Mouse (Mus musculus) lung, postnatal 10 days (tissue): Measurements from ENCODE around the gene Wnt11.

ENCODE experiments used
- DNase-seq: peaks from one replicate; pipeline ENCODE4 v3.0.0; 2021

The Wnt11 gene

DNA sequence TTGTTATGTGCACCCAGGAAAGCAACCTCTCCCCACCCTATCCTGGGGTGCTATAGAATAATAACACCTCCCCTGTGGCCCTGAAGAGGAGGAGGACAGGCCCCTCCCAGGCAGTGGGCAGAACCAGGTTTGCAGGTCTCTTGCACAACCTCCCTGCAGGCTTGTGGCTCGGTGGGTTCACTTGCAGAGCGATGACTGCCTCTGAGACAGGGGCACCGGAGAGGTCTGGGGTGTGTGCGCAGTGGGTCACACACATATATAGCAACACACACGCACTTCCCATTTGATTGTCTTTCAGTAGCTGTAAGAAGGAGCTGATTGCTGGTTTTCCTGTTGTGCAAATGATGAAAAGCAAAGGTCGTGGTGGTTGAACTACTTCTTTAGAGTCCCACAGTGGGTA is 3.6 kb upstream of the Wnt11 start:
- DNase-seq = no peak

- DNase-seq = peak; percentile 71
These were observed 868 bp downstream of the Wnt11 start for GRCm38 (mm10) chr7:98835519-98836441.

- peak; percentile 89 for DNase-seq
These were observed 1.7 kb downstream of the Wnt11 start for GRCm38 (mm10) chr7:98836646-98837045.

DNA sequence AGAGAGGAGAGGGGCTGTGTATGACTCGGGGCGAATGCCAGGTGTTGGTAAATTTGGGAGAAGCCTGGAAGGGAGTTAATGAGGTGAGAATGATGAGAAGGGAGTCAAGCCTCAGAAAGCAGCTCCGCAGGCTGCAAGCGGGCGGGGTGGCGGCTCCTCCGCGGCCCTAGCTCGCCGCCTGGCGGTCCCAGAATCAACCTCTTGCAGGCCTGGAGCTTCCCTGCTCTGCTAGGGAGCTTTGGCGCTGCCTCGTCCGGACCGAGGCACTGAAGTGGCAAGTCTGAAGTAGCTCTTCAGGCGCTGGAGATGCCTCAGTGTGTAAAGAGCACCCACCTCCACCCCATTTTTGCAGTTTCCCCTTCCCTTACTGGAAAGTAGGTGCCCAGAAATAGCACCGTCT is 3.0 kb downstream of the Wnt11 start:
- peak; percentile 94 for DNase-seq

DNA sequence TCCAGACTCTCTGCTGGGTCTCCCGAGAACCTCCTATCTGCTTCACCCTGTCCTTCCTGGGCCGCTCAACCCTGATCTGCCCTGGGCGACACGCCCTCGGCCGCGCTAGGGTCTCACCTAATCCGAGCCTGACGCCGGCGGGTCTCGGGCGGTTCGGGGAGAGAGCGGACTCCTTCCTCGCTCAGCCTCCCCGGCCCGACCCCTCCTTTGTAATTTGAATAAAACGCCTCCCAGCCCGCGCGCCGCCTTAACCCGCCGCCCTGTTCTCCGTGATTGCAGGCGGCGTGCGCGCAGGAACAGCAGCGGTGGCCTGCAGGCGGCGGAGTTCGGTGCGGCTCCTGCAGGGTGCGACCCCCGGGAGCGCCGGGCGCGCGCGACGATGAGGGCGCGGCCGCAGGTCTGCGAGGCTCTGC is 3.8 kb downstream of the Wnt11 start:
- DNase-seq = peak; percentile 80

DNA sequence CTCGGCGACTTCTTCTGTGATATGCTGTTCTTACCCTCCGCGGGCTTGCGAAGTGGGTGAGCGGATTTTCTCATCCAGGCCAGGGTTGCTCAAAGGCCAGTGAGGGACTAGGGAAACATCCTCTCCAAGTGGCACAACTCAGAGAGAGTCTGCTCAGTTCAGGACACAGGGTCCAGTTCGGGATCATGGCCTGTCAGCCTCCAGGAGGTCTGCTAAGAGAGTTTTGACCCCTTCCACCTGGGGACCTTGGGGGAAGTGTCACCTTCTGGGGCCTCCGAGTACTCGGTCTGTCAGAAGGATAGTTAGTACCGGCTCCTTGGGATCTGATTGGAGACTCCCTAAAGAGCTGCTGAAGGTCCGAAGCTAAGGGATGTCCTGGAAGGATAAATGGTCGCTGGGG is 4.4 kb downstream of the Wnt11 start:
- DNase-seq = no peak

DNA sequence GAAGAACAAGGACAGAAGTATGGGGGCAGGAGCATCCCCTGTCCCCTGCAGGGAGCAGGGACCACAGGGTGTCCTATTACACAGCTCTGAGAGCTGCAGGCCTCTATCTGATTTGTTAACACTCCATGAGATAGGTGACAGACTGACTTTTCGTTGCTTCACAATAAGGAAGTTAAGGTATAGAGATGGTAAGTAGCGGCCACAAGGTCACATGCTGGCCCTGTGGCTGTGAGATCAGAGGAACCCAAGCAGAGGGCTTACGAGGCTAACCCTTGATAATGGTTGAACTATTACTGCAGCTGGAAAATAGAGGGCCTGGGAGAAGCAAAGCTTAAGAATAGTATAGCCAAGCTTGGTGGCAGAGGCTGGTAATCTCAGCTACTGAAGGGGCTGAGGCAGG is 5.9 kb downstream of the Wnt11 start:
- DNase-seq = no peak

DNA sequence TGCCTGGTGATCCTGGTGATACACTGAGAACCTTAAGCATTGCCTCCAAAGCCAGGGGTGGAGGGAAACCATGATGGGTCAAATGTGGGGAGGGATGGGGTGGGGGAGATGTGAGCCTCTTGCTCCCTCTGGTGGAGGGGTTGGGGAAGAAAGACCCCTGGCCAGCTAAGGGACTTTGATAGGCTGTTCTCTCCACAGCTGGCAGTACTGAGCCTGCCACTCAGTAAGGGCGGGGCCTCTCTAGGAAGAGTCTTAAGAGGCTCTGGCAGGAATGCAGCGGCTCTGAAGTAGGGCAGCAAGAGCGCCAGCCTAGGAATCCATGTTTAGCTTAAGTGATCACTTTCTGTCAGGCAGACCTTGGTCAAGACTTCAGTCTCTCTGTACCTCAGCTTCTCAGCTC is 6.9 kb downstream of the Wnt11 start:
- DNase-seq = peak; percentile 65

GRCm38 (mm10) chr7:98842997-98843396 is 8.1 kb downstream of the Wnt11 start:
- DNase-seq = no peak

GRCm38 (mm10) chr7:98843649-98844048 is 8.7 kb downstream of the Wnt11 start:
- DNase-seq = no peak

GRCm38 (mm10) chr7:98848899-98849640 is 14.2 kb downstream of the Wnt11 start:
- DNase-seq = no peak

DNA sequence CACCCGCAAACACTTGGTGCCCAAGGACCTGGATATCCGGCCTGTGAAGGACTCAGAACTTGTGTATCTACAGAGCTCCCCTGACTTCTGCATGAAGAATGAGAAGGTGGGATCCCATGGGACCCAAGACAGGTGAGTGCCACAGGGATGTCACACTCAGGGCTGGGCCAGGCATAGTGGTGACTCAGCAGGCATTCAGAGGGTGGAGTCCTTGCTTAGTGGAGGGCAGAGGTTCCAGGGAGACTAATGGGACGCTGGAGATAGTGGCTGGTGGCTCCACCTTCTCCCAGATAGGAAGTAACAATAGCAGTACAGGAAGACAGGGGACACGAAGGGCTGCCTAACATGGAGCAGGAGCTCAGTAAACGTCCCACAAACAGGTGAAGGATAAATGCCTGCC is 15.5 kb downstream of the Wnt11 start:
- no peak for DNase-seq

GRCm38 (mm10) chr7:98851220-98851619 is 16.3 kb downstream of the Wnt11 start:
- peak; percentile 72 for DNase-seq

DNA sequence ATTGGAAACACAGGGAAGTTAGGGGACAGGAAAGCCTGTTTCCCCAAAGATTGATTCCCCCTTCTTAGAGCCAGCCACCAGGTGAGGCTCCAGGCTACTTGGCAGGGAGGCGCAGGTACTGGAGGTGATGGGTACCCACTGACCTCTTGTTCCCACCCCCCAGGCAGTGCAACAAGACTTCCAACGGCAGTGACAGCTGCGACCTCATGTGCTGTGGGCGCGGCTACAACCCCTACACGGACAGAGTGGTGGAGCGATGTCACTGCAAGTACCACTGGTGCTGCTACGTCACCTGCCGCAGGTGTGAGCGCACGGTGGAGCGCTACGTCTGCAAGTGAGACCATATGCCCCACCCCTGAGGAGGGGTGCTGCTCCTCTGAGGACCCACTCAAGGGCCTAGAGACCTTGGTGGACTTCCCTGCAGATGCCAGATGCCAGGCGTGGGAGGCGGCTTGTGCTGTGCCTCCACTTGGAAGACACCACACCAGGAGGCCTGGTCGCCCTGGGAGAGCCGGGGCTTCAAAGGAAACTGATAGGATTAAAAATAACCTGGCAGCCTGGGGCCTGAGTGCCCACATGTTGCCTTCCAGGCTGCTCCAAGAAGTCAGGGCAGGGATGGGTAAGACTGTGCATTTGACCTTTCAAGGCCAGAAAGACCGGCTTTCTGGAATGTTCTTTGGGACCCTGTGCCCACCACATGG is 18.2 kb downstream of the Wnt11 start:
- DNase-seq = no peak

- no peak for DNase-seq
These were observed 18.9 kb downstream of the Wnt11 start for GRCm38 (mm10) chr7:98853806-98854205.

- DNase-seq = no peak
These were observed 20.5 kb downstream of the Wnt11 start for GRCm38 (mm10) chr7:98855388-98855787.

- DNase-seq = no peak
These were observed 21.2 kb downstream of the Wnt11 start for GRCm38 (mm10) chr7:98856128-98856527.

GRCm38 (mm10) chr7:98857094-98857493 is 22.2 kb downstream of the Wnt11 start:
- no peak for DNase-seq

DNA sequence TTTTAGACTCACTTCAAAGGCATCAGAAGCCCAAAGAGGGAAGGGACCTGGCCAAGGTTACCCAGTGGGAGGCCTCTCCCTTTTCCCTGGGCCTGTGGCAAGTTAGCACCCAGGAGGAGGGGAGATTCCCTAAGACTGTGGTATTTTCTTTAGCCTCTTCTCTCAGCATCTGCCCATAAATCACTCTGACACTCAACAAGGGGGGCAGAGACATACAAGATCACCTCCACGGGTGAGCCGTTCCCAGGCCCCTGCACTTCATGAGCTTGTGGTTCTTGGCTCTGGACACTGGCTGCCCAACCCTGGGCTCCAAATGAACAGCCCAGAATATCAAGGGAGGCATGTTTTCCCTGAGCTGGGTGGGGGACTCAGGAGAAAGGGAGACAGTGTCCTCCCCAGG is 26.1 kb downstream of the Wnt11 start:
- no peak for DNase-seq

DNA sequence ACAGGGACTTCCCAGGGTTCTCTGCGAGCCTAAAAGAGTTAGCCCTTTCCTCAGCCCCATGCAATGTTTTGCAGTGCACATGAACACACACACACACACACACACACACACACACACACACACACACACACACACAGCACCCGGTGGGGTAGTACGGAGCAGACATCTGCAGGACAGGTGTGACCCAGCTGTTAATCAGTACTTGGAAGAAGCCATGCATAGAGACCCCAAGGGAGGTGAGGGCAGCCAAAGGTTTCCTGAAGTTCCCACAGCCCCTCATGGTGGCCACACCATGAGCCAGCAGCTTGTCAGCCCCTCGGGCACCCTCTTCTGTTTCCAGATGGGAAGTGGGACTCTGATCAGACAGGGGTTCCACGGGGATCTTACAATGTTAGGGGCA is 28.1 kb downstream of the Wnt11 start:
- no peak for DNase-seq

DNA sequence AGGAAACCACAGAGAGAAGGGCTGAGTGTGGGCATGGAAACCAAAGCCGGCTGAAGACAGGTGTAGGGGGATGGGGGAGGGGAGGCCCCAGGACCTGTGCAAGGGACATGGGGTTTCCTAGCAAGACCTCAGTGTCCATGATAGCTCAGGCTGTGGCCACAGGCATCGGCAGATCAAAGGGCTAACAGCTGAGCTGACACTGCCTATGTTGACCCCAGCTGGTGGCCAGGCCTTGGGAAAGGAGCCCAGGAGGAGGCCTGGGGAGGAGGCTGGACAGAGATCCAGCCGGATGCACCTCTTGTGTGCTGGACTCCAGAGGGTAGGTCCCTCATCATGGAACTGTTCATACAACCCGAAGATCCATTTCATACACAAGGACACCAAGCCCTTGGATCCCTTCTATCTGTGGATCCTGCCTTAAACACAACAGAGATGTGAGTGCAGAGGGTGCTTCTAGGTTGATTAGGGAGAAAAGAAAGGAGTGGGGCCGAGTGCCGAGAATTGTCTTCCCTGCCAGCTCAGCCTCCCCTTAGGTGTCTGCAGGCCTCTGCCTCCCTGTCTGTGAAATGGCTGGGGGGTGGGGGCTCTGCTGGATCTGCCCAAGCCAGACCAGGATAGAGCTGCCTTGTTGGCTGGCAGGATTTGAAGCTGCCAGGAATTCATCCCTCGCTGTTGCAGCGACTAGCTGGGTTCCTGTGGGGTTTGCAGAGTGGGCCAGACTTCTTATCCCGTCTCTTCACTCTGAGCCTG is 29.2 kb downstream of the Wnt11 start:
- DNase-seq = peak; percentile 58

- DNase-seq = peak; percentile 70
These were observed 32.3 kb downstream of the Wnt11 start for GRCm38 (mm10) chr7:98867053-98867793.
